8 mouse cellular contexts compared by ENCODE assay signal in genomic region chr6:116198173-116198572, GRCm38 (mm10). TPM values are rescaled to one million over a fixed set of nuclear protein-coding genes. Genes with fewer than 3 reads are reported as not detected.
A peak's percentile ranks its signal among the peaks of the same experiment; 100 is the strongest.
DNase-seq lines count a peak whose midpoint lies in the region; ATAC-seq and TF ChIP-seq lines count a peak whose summit lies in the region.

No protein-coding gene starts in this region.

- H3K4me3 ChIP-seq in hindbrain, embryonic 11.5 days (ENCODE audit: low read depth, low read length): no peak overlapping the region
- H3K4me3 ChIP-seq in hindbrain, embryonic 10.5 days: no peak overlapping the region
- H3K4me3 ChIP-seq in MEL (ENCODE audit: control insufficient read depth in 1 of 2, insufficient read depth in 1 of 2, low read depth in 2 of 2, low read length in 2 of 2): no peak overlapping the region
- H3K4me3 ChIP-seq in embryonic fibroblast, embryonic 13.5 days (ENCODE audit: insufficient read depth, low read length): no peak overlapping the region

- peak; percentile 60 to 69 (median 60) for TF ChIP-seq CTCF in MEL (IDR thresholded peaks at IDR 0.05 in 2 of 3, conservative IDR thresholded peaks at IDR 0.05 in 1 of 3; ENCODE audit: control insufficient read depth in 1 of 3, insufficient read depth in 1 of 3, low read depth in 2 of 3, low read length in 3 of 3, poor library complexity in 1 of 3, severe bottlenecking in 1 of 3)
- TF ChIP-seq CTCF in embryonic fibroblast, embryonic 13.5 days (IDR thresholded peaks at IDR 0.05; ENCODE audit: borderline replicate concordance, insufficient read depth, low read length): peak; percentile 26; the same call in 1 of the 2 replicates

- H3K27me3 ChIP-seq in hindbrain, embryonic 11.5 days (ENCODE audit: control insufficient read depth, insufficient read depth, low read length): no peaks in the 10 kb centered on the region
- H3K27me3 ChIP-seq in hindbrain, embryonic 10.5 days (ENCODE audit: insufficient read depth, poor library complexity, severe bottlenecking): no peaks in the 10 kb centered on the region
- no peaks in the 10 kb centered on the region for H3K27me3 ChIP-seq in MEL (ENCODE audit: control insufficient read depth in 1 of 2, insufficient read depth in 2 of 2, low read length in 2 of 2)

- H3K4me1 ChIP-seq in hindbrain, embryonic 11.5 days (replicated peaks; ENCODE audit: control insufficient read depth, insufficient read depth, low read length): no peaks in the 10 kb centered on the region; the same call in 1 of the 2 replicates
- H3K4me1 ChIP-seq in hindbrain, embryonic 10.5 days (replicated peaks): peaks cover 8% of the 10 kb centered on the region; the same call in 1 of the 2 replicates
- peaks cover 0 to 7% of the 10 kb centered on the region in 2 experiments; a peak in 2 of 4 replicates for H3K4me1 ChIP-seq in MEL (ENCODE audit: control insufficient read depth in 1 of 2, insufficient read depth in 2 of 2, low read length in 2 of 2)
- H3K4me1 ChIP-seq in embryonic fibroblast, embryonic 13.5 days (ENCODE audit: control insufficient read depth, insufficient read depth, low read length): no peaks in the 10 kb centered on the region; the same call in 1 of the 2 replicates

- H3K9me3 ChIP-seq in hindbrain, embryonic 11.5 days (ENCODE audit: control insufficient read depth, low read length): no peaks in the 10 kb centered on the region
- no peaks in the 10 kb centered on the region for H3K9me3 ChIP-seq in hindbrain, embryonic 10.5 days
- no peaks in the 10 kb centered on the region for H3K9me3 ChIP-seq in MEL (replicated peaks; ENCODE audit: insufficient read depth, low read length)

- no peak for ATAC-seq in hindbrain, embryonic 11.5 days (ENCODE audit: low FRiP score)
- ATAC-seq in neutrophil, adult 5-6 weeks (ENCODE audit: extremely low read depth, insufficient number of reproducible peaks, low FRiP score, poor library complexity, severe bottlenecking): peak; percentile 64

- TF ChIP-seq POLR2A in MEL (IDR thresholded peaks at IDR 0.05; ENCODE audit: control insufficient read depth in 1 of 2, insufficient read depth in 1 of 2, low read depth in 1 of 2, low read length in 2 of 2, poor library complexity in 1 of 2): no peak
- TF ChIP-seq POLR2A in embryonic fibroblast, embryonic 13.5 days (IDR thresholded peaks at IDR 0.05; ENCODE audit: low read depth, low read length): no peak

- H3K9ac ChIP-seq in hindbrain, embryonic 11.5 days (ENCODE audit: low read depth, low read length): no peak overlapping the region
- no peak overlapping the region; the same call in 1 of the 2 replicates for H3K9ac ChIP-seq in MEL (ENCODE audit: control insufficient read depth, low read depth, low read length, poor library complexity, severe bottlenecking)

- TF ChIP-seq RAD21 in MEL (IDR thresholded peaks at IDR 0.05; ENCODE audit: low read depth, low read length): peak; percentile 78

- H3K79me2 ChIP-seq in MEL (ENCODE audit: control insufficient read depth, insufficient read depth, low read length, poor library complexity): no peaks in the 10 kb centered on the region

- no peaks in the 10 kb centered on the region for H3K36me3 ChIP-seq in hindbrain, embryonic 11.5 days (ENCODE audit: control insufficient read depth, insufficient read depth, low read length)
- no peaks in the 10 kb centered on the region for H3K36me3 ChIP-seq in hindbrain, embryonic 10.5 days
- peaks cover 0 to 9% of the 10 kb centered on the region in 2 experiments; a peak in 2 of 4 replicates for H3K36me3 ChIP-seq in MEL (ENCODE audit: control insufficient read depth in 1 of 2, insufficient read depth in 2 of 2, low read length in 2 of 2)

- no peak overlapping the region for H3K4me2 ChIP-seq in hindbrain, embryonic 11.5 days (replicated peaks; ENCODE audit: low read depth, low read length)

- no peak for TF ChIP-seq EP300 in MEL (IDR thresholded peaks at IDR 0.05; ENCODE audit: low read depth in 1 of 2, low read length in 2 of 2)

- 42% methylated on average over 3 of the region's 3 CpGs for WGBS in hindbrain, embryonic 11.5 days
- 46% methylated on average over 3 of the region's 3 CpGs for WGBS in hindbrain, embryonic 10.5 days

- peak; percentile 34 for DNase-seq in hindbrain, embryonic 11.5 days (ENCODE audit: low spot score)
- DNase-seq in hindbrain, embryonic 10.5 days (ENCODE audit: low spot score): no peak
- DNase-seq in A20 (ENCODE audit: low read depth, low spot score) (peak; percentile 67), MEL (ENCODE audit: low read depth, low spot score) (peak; percentile 86)
- DNase-seq in right cerebral cortex, adult 18-20 months: no peak
- DNase-seq in gastrocnemius, postnatal 4 days (ENCODE audit: low spot score in 2 of 2): no peak

- no peak overlapping the region for H3K27ac ChIP-seq in hindbrain, embryonic 11.5 days (ENCODE audit: low read depth, low read length)
- no peak overlapping the region for H3K27ac ChIP-seq in hindbrain, embryonic 10.5 days
- H3K27ac ChIP-seq in MEL (ENCODE audit: control insufficient read depth, low read depth, low read length): no peak overlapping the region
- no peak overlapping the region for H3K27ac ChIP-seq in embryonic fibroblast, embryonic 13.5 days (ENCODE audit: insufficient read depth, low read length)

TF ChIP-seq in MEL, 35 proteins besides CTCF, POLR2A, EP300 and RAD21:
- no peak for TF ChIP-seq ZKSCAN1 (IDR thresholded peaks at IDR 0.05; ENCODE audit: low read depth, low read length)
- no peak for TF ChIP-seq MAZ (IDR thresholded peaks at IDR 0.05; ENCODE audit: low read depth, low read length)
- TF ChIP-seq SMC3 (IDR thresholded peaks at IDR 0.05; ENCODE audit: low read depth, low read length): peak; percentile 71
- TF ChIP-seq MAFK (IDR thresholded peaks at IDR 0.05; ENCODE audit: borderline replicate concordance, low read depth, low read length): no peak
- peak; percentile 67 for TF ChIP-seq ZC3H11A (IDR thresholded peaks at IDR 0.05; ENCODE audit: low read depth, low read length)
- no peak for TF ChIP-seq TCF12 (IDR thresholded peaks at IDR 0.05; ENCODE audit: low read depth, low read length)
- no peak for TF ChIP-seq RCOR1 (IDR thresholded peaks at IDR 0.05; ENCODE audit: low read depth, low read length)
- TF ChIP-seq KAT2A (conservative IDR thresholded peaks at IDR 0.05; ENCODE audit: low read depth, low read length): no peak
- 0 out of 2 replicates have a peak, but pooled peaks have one; percentile 47 for TF ChIP-seq SIN3A (IDR thresholded peaks at IDR 0.05; ENCODE audit: low read length)
- TF ChIP-seq MYC (IDR thresholded peaks at IDR 0.05; ENCODE audit: low read depth, low read length): 0 out of 2 replicates have a peak, but pooled peaks have one; percentile 24
- no peak for TF ChIP-seq CHD2 (IDR thresholded peaks at IDR 0.05; ENCODE audit: low read length)
- no peak for TF ChIP-seq MYB (IDR thresholded peaks at IDR 0.05; ENCODE audit: low read depth, low read length)
- peak; percentile 19; the same call in 1 of the 2 replicates for TF ChIP-seq MXI1 (IDR thresholded peaks at IDR 0.05; ENCODE audit: low read depth, low read length)
- no peak for TF ChIP-seq JUND (IDR thresholded peaks at IDR 0.05; ENCODE audit: low read depth, low read length)
- TF ChIP-seq USF1 (IDR thresholded peaks at IDR 0.05; ENCODE audit: low read depth, low read length): no peak
- 0 out of 2 replicates have a peak, but pooled peaks have one; percentile 27 for TF ChIP-seq HCFC1 (IDR thresholded peaks at IDR 0.05; ENCODE audit: low read depth, low read length)
- no peak for TF ChIP-seq ZMIZ1 (IDR thresholded peaks at IDR 0.05; ENCODE audit: low read depth, low read length)
- no peak for TF ChIP-seq BHLHE40 (IDR thresholded peaks at IDR 0.05; ENCODE audit: borderline replicate concordance, low read depth, low read length)
- no peak for TF ChIP-seq USF2 (IDR thresholded peaks at IDR 0.05; ENCODE audit: borderline replicate concordance in 1 of 2, insufficient read depth in 1 of 2, low read depth in 1 of 2, low read length in 2 of 2)
- 0 out of 2 replicates have a peak, but pooled peaks have one; percentile 30 for TF ChIP-seq MAX (IDR thresholded peaks at IDR 0.05; ENCODE audit: low read length)
- no peak for TF ChIP-seq ELF1 (IDR thresholded peaks at IDR 0.05; ENCODE audit: low read depth, low read length)
- no peak for TF ChIP-seq ETS1 (IDR thresholded peaks at IDR 0.05; ENCODE audit: low read depth, low read length)
- no peak for TF ChIP-seq GATA1 (IDR thresholded peaks at IDR 0.05; ENCODE audit: low read depth, low read length)
- no peak for TF ChIP-seq CHD1 (IDR thresholded peaks at IDR 0.05; ENCODE audit: low read depth, low read length)
TF ChIP-seq in MEL: peak in this region for 7.

RNA-seq across cellular contexts. Expression of gene Tmcc1, which starts 4.9 kb away (rescaled TPM):
- polyA plus RNA-seq in hindbrain, embryonic 11.5 days (2014; fragmentation: Nextera tagmentation; extraction: Ambion mirVana): 20.2 and 23.4 TPM in 2 replicates
- 16.7 and 17.9 TPM in 2 replicates for polyA plus RNA-seq in hindbrain, embryonic 10.5 days (2016; fragmentation: Nextera tagmentation; extraction: Ambion mirVana)
- 29.9 and 30.6 TPM in 2 replicates for total RNA-seq in MEL (2012; rRNA removed)
- 1 to 10 TPM in 1 of 2 experiments, not detected in 1; 9.1 TPM for polyA plus RNA-seq in MEL (2012; ENCODE audit: insufficient read depth in 1 of 2, insufficient read length in 2 of 2, low read depth in 1 of 2, low replicate concordance in 2 of 2, missing spikeins in 1 of 2)
- polyA plus RNA-seq in embryonic fibroblast, embryonic 13.5 days (2011; ENCODE audit: insufficient read length, low read depth, missing spikeins): 22.1 and 22.7 TPM in 2 replicates
- total RNA-seq in neutrophil, adult 5-6 weeks (2017): 154 and 191 TPM in 2 replicates
- total RNA-seq in gastrocnemius, postnatal 4 days (2021): 10 to 100 TPM; 28.1 to 32.1 TPM

RNA-seq across cellular contexts. Expression of gene Washc2, which starts 9.7 kb away (rescaled TPM):
- polyA plus RNA-seq in hindbrain, embryonic 11.5 days (2014; fragmentation: Nextera tagmentation; extraction: Ambion mirVana): 58.8 and 62.7 TPM in 2 replicates
- 52.9 and 54.9 TPM in 2 replicates for polyA plus RNA-seq in hindbrain, embryonic 10.5 days (2016; fragmentation: Nextera tagmentation; extraction: Ambion mirVana)
- 25.3 and 28.6 TPM in 2 replicates for total RNA-seq in MEL (2012; rRNA removed)
- polyA plus RNA-seq in MEL (2012; ENCODE audit: insufficient read depth in 1 of 2, insufficient read length in 2 of 2, low read depth in 1 of 2, low replicate concordance in 2 of 2, missing spikeins in 1 of 2): 10 to 100 TPM in 1 of 2 experiments, not detected in 1; 38.3 TPM
- polyA plus RNA-seq in embryonic fibroblast, embryonic 13.5 days (2011; ENCODE audit: insufficient read length, low read depth, missing spikeins): 50.0 and 60.0 TPM in 2 replicates
- 258 and 266 TPM in 2 replicates for total RNA-seq in neutrophil, adult 5-6 weeks (2017)
- total RNA-seq in gastrocnemius, postnatal 4 days (2021): 10 to 100 TPM; 38.4 to 40.1 TPM

Comparison
In these comparisons a context has a peak if more than half of its experiments do, and no peak if none do; other contexts are left out.
1. DNase-seq: peak in hindbrain, embryonic 11.5 days (single experiment), A20 (single experiment) and MEL (single experiment); none in hindbrain, embryonic 10.5 days (single experiment), right cerebral cortex, adult 18-20 months (single experiment) and gastrocnemius, postnatal 4 days (0 of 2).